28 mouse cellular contexts compared by ENCODE assay signal in the genomic region with DNA sequence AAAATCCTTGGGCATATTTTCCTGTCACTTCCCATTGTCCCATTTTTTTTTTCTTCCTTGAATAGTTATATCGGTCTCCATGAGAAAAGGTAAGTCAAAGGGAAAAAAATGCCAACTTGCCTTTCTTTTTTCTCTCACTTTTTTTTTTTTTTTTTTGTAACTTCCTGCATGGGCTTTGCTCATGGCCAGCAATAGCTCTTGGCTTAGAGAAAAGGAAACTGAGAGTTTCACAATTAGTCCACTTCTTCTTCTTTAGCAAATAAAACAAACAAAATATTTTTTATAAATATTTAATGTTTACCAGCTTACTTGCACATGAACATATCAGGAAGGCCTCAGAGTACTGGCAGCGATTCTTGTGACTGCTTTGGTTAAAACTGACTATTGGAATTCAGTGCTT. TPM values are rescaled to one million over a fixed set of nuclear protein-coding genes. Genes with fewer than 3 reads are reported as not detected.
A peak's percentile ranks its signal among the peaks of the same experiment; 100 is the strongest.
DNase-seq lines count a peak whose midpoint lies in the region; ATAC-seq and TF ChIP-seq lines count a peak whose summit lies in the region.
"Had no signal": no experiment of that assay in that cellular context is flagged by ENCODE, and none has a peak within 500 bp of the region (broad histone marks: within the 10 kb centered on the region; RNA-seq: fewer than 3 reads in every experiment).

No protein-coding gene starts in this region.

- no peak for TF ChIP-seq POLR2A in bone marrow macrophage, adult 2 months (IDR thresholded peaks at IDR 0.05; ENCODE audit: borderline replicate concordance, low read depth, low read length)

- peaks cover 1% of the 10 kb centered on the region for H3K79me2 ChIP-seq in macrophage (ENCODE audit: inconsistent target)

- H3K36me3 ChIP-seq in macrophage (ENCODE audit: inconsistent target): no peaks in the 10 kb centered on the region
- H3K36me3 ChIP-seq: embryonic facial prominence, embryonic 10.5 days; embryonic facial prominence, embryonic 15.5 days; forebrain, embryonic 12.5 days; G1E; heart, embryonic 10.5 days; heart, embryonic 15.5 days; hindbrain, embryonic 12.5 days; liver, embryonic 12.5 days; midbrain, embryonic 10.5 days; midbrain, embryonic 15.5 days had no signal

- no peak for DNase-seq in layer of hippocampus, adult 2 months (ENCODE audit: low spot score in 2 of 2)
- DNase-seq in layer of hippocampus, postnatal 10 days (ENCODE audit: low spot score in 2 of 2): no peak
- peak; percentile 77 for DNase-seq in A20 (ENCODE audit: low read depth, low spot score)
- no peak for DNase-seq in right cerebral cortex, adult 18-20 months
- DNase-seq: adrenal gland, postnatal 14 days; cerebellum, adult 18-20 months; cerebellum, postnatal 14 days; gastrocnemius, postnatal 14 days; kidney, adult 18-20 months; kidney, postnatal 4 days; lung, adult 18-20 months; spleen, adult 18-20 months had no signal

- peak overlapping the region; percentile 36; the same call in 1 of the 2 replicates for H3K27ac ChIP-seq in layer of hippocampus, adult 2 months
- peak overlapping the region; percentile 100 for H3K27ac ChIP-seq in bone marrow macrophage, adult 2 months (ENCODE audit: insufficient read depth, low read depth, low read length)
- H3K27ac ChIP-seq in macrophage: peak overlapping the region; percentile 97
- H3K27ac ChIP-seq: embryonic facial prominence, embryonic 10.5 days; embryonic facial prominence, embryonic 15.5 days; forebrain, embryonic 12.5 days; heart, embryonic 10.5 days; heart, embryonic 15.5 days; hindbrain, embryonic 12.5 days; kidney, postnatal 0 days; liver, embryonic 12.5 days; midbrain, embryonic 10.5 days; midbrain, embryonic 15.5 days had no signal

- no peak for TF ChIP-seq CTCF in layer of hippocampus, adult 2 months (conservative IDR thresholded peaks at IDR 0.05)
- no peak for TF ChIP-seq CTCF in bone marrow macrophage, adult 2 months (IDR thresholded peaks at IDR 0.05; ENCODE audit: low read depth, low read length)

- no peak for ATAC-seq in megakaryocyte-erythroid progenitor cell, adult 5-6 weeks (replicated peaks; ENCODE audit: low FRiP score, low TSS enrichment, poor library complexity, severe bottlenecking)
- ATAC-seq: liver, embryonic 12.5 days; lung, postnatal 0 days; midbrain, embryonic 15.5 days; Patski had no signal

- H3K4me1 ChIP-seq in bone marrow macrophage, adult 2 months (ENCODE audit: control insufficient read depth, insufficient read depth, low read length): peaks cover 16% of the 10 kb centered on the region
- H3K4me1 ChIP-seq: embryonic facial prominence, embryonic 10.5 days; embryonic facial prominence, embryonic 15.5 days; forebrain, embryonic 12.5 days; heart, embryonic 10.5 days; heart, embryonic 15.5 days; hindbrain, embryonic 12.5 days; liver, embryonic 12.5 days; midbrain, embryonic 10.5 days; midbrain, embryonic 15.5 days had no signal

- 14% methylated on average over 2 of the region's 2 CpGs for WGBS in macrophage (ENCODE audit: missing documents)

- no peak overlapping the region for H3K4me3 ChIP-seq in layer of hippocampus, adult 2 months
- peak overlapping the region; percentile 18; the same call in 1 of the 2 replicates for H3K4me3 ChIP-seq in bone marrow macrophage, adult 2 months (ENCODE audit: insufficient read depth, low read length)
- no peak overlapping the region for H3K4me3 ChIP-seq in macrophage (ENCODE audit: inconsistent target)
- H3K4me3 ChIP-seq: embryonic facial prominence, embryonic 10.5 days; embryonic facial prominence, embryonic 15.5 days; forebrain, embryonic 12.5 days; heart, embryonic 10.5 days; heart, embryonic 15.5 days; hindbrain, embryonic 12.5 days; liver, embryonic 12.5 days; midbrain, embryonic 10.5 days; midbrain, embryonic 15.5 days had no signal

RNA-seq across cellular contexts. Expression of gene Cbwd1, which starts 4.8 kb away (rescaled TPM):
- total RNA-seq in layer of hippocampus, adult 2 months (2021): 10 to 100 TPM; 14.8 to 16.4 TPM
- 10 to 100 TPM; 12.0 to 14.2 TPM for total RNA-seq in layer of hippocampus, postnatal 10 days (2021)
- 7.2 and 7.4 TPM in 2 replicates for polyA plus RNA-seq in bone marrow macrophage, adult 2 months (2012; ENCODE audit: insufficient read depth, insufficient read length, missing spikeins)
- total RNA-seq in macrophage (2018; cell fraction: chromatin; rRNA removed): 10 to 100 TPM in 23 of 26 experiments, 1 to 10 TPM in 3; 6.4 to 31.6 (median 21.5) TPM
- 10 to 100 TPM in 4 of 26 experiments, 1 to 10 TPM in 22; 5.7 to 12.2 (median 8.3) TPM for total RNA-seq in macrophage (2018; cell fraction: cytosol; rRNA removed)
- total RNA-seq in macrophage (2018; cell fraction: nucleus; rRNA removed): 10 to 100 TPM in 12 of 26 experiments, 1 to 10 TPM in 14; 2.2 to 19.5 (median 9.8) TPM
- 8.8 to 12.9 TPM (median 11.9 TPM) in 3 replicates for polyA plus RNA-seq in macrophage (2018)
- total RNA-seq in megakaryocyte-erythroid progenitor cell, adult 5-6 weeks (2014; fragmentation: Nextera tagmentation): 12.1 and 26.2 TPM in 2 replicates
- total RNA-seq in megakaryocyte-erythroid progenitor cell, adult 5-6 weeks (2017): 35.4 and 46.7 TPM in 2 replicates

RNA-seq across cellular contexts. Expression of gene Dock8, which starts 33.1 kb away (rescaled TPM):
- total RNA-seq in layer of hippocampus, adult 2 months (2021): 1 to 10 TPM; 3.0 to 4.5 TPM
- total RNA-seq in layer of hippocampus, postnatal 10 days (2021): 1 to 10 TPM; 2.5 to 4.2 TPM
- polyA plus RNA-seq in bone marrow macrophage, adult 2 months (2012; ENCODE audit: insufficient read depth, insufficient read length, missing spikeins): 78.5 and 83.3 TPM in 2 replicates
- 100 to 1,000 TPM in 21 of 26 experiments, 10 to 100 TPM in 5; 26.4 to 284 (median 186) TPM for total RNA-seq in macrophage (2018; cell fraction: chromatin; rRNA removed)
- 100 to 1,000 TPM in 1 of 26 experiments, 10 to 100 TPM in 25; 43.4 to 106 (median 61.6) TPM for total RNA-seq in macrophage (2018; cell fraction: cytosol; rRNA removed)
- 100 to 1,000 TPM in 19 of 26 experiments, 10 to 100 TPM in 7; 29.5 to 215 (median 138) TPM for total RNA-seq in macrophage (2018; cell fraction: nucleus; rRNA removed)
- polyA plus RNA-seq in macrophage (2018): 41.2 to 71.9 TPM (median 45.5 TPM) in 3 replicates
- 36.4 and 76.9 TPM in 2 replicates for total RNA-seq in megakaryocyte-erythroid progenitor cell, adult 5-6 weeks (2014; fragmentation: Nextera tagmentation)
- 21.8 and 24.9 TPM in 2 replicates for total RNA-seq in megakaryocyte-erythroid progenitor cell, adult 5-6 weeks (2017)

Comparison
In these comparisons a context has a peak if more than half of its experiments do, and no peak if none do; other contexts are left out.
1. H3K27ac ChIP-seq: peak in every context shown above with its lines; median percentile 100 in bone marrow macrophage, adult 2 months; 97 in macrophage; 36 in layer of hippocampus, adult 2 months.
2. RNA of gene Dock8, which starts 33.1 kb away (total RNA-seq): 21.8 to 76.9 TPM in megakaryocyte-erythroid progenitor cell, adult 5-6 weeks; 3.0 to 4.5 TPM in layer of hippocampus, adult 2 months and 2.5 to 4.2 TPM in layer of hippocampus, postnatal 10 days; every median in the first group is over 4 times any median in the second.